Mouse (Mus musculus) forebrain, postnatal 0 days (tissue): ENCODE data around the gene Cyth3. TPM values are rescaled to one million over a fixed set of nuclear protein-coding genes. Genes with fewer than 3 reads are reported as not detected.

Source experiments
- ATAC-seq: fragments of 200-750 bp; cut with Nextera tagmentation; 2 replicates; pipeline ENCODE4 v1.8.0; 2017; ENCODE audit warnings: mild to moderate bottlenecking, moderate library complexity
- DNase-seq: peaks from one replicate; pipeline ENCODE4 v3.0.0-alpha.2; 2015
- H3K27ac ChIP-seq: fragments of 300-500 bp; sonication (generic); 2 replicates; pipeline ENCODE4 v1.5.1; 2014; ENCODE audit warnings: low read depth, mild to moderate bottlenecking, antibody characterized with exemption, low read length, moderate library complexity, mixed read lengths
- H3K27me3 ChIP-seq: fragments of 300-500 bp; sonication (generic); 2 replicates; pipeline ENCODE4 v1.6.1; 2014; ENCODE audit warnings: mild to moderate bottlenecking, low read length, mixed read lengths; ENCODE audit not compliant: insufficient read depth
- H3K36me3 ChIP-seq: fragments of 300-500 bp; sonication (generic); 2 replicates; pipeline ENCODE4 v1.6.1; 2014; ENCODE audit warnings: mild to moderate bottlenecking, moderate library complexity; ENCODE audit not compliant: insufficient read depth
- H3K4me1 ChIP-seq: fragments of 300-500 bp; sonication (generic); 2 replicates; pipeline ENCODE4 v1.6.1; 2014; ENCODE audit warnings: antibody characterized with exemption; ENCODE audit not compliant: insufficient read depth
- H3K4me2 ChIP-seq: fragments of 300-500 bp; sonication (generic); 2 replicates; pipeline ENCODE4 v1.6.1; 2014; ENCODE audit warnings: low read depth, mild to moderate bottlenecking, moderate library complexity
- H3K4me3 ChIP-seq: fragments of 300-500 bp; sonication (generic); 2 replicates; pipeline ENCODE4 v1.5.1; 2014; ENCODE audit warnings: low read depth, low read length, mixed read lengths
- H3K9ac ChIP-seq: fragments of 300-500 bp; sonication (generic); 2 replicates; pipeline ENCODE4 v1.6.1; 2014; ENCODE audit warnings: mild to moderate bottlenecking
- H3K9me3 ChIP-seq: fragments of 300-500 bp; sonication (generic); 2 replicates; pipeline ENCODE4 v1.6.1; 2016; ENCODE audit warnings: low read length
- CTCF ChIP-seq: sonication (generic); IDR thresholded peaks from 2 replicates; pipeline ENCODE4 v1.5.1; 2016; ENCODE audit warnings: antibody characterized with exemption, control low read depth, low read depth
- WGBS: fragments of 180-500 bp; shearing (Covaris S2); extraction: QIAGEN DNeasy Blood & Tissue Kit; methylation state at CpG from one replicate; pipeline ENCODE4 v1.1.7; 2014; 5-methylcytosine and 5-hydroxymethylcytosine counted together
- polyA plus RNA-seq: library from polyadenylated mRNA; unstranded; fragments of >200 nt; fragmentation: Nextera tagmentation; extraction: Ambion mirVana; gene quantifications from 2 replicates; pipeline ENCODE4 v1.2.1, GENCODE M21; 2015
- total RNA-seq: library from RNA; depleted of rRNA; stranded (reverse); fragments of >200 nt; gene quantifications from 2 replicates; pipeline ENCODE4 v1.2.3, GENCODE M21; 2014; rRNA removed

Cyth3 gene
- total RNA-seq (63.4 and 72.4 TPM in 2 replicates), polyA plus RNA-seq (42.5 and 44.3 TPM in 2 replicates)

DNA sequence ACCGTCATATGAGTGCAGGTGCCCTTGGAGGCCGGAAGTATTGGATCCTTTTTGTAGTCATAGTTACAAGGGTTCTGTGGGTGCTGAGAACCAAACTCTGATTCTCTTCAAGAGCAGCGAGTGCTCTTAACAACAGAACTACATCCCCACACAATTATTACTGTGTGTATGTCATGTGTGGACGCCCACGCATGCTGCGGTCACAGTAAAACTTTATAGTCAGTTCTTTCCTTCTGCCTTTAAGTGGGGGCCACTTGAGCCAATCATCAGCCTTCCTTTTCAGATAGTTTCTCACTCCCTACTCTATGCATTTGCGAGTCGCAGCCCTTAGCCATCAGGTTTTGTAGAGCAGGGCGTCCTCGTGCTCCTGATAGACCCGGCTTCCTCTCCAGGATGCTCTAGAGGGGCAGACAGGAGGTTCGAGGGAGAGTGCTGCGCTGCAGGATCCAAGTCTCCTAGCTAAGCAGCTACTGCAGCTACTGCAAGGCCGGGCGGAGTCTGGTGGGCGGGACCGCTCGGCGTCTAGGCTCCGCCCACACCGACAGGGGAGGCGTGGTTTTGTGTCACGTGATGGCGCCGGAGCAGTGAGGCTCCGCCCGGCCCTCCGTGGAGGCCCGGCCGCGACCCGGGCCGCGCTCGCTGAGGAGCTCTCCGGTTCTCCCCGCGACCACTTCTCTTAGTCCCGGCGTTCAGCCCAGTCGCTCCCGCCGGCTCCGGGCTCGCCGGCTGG lies at the start of gene Cyth3:
Cyth3 (plus strand) TSS at position 555 of the 730 bp plus-strand sequence.
- peak; percentile 96 for ATAC-seq

DNA sequence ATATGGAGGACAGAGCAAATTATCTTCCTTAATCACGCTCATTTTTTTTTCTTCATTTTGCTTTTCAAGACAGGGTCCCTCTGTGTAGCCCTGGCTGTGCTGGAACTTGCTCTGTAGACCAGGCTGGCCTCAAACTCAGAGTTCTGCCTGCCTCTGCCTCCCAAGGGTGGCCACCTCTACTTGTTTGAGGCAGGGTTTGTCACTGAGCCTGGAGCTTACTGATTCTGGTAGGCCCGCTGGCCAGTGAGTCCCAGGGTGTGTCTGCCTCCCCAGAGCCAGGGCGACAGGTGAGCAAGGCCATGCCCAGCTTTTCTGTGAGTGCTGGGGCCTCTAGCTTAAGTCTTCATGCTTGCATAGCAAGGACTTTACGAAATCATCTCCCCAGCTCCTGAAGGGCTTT lies 49.2 kb upstream of the Cyth3 start:
- H3K4me2 ChIP-seq, result no peak overlapping the region
- no peaks in the 10 kb centered on the region for H3K36me3 ChIP-seq
- H3K9ac ChIP-seq, result no peak overlapping the region
- H3K4me1 ChIP-seq, result no peaks in the 10 kb centered on the region
- H3K4me3 ChIP-seq, result no peak overlapping the region
- no peak for DNase-seq
- no peak for ATAC-seq
- no peaks in the 10 kb centered on the region for H3K9me3 ChIP-seq
- 88% methylated on average over 4 of the region's 4 CpGs for WGBS
- H3K27me3 ChIP-seq, result no peaks in the 10 kb centered on the region
- no peak overlapping the region for H3K27ac ChIP-seq
- TF ChIP-seq CTCF, result no peak

More for the DNA sequence above, at the start of gene Cyth3:
- Histone ChIP-seq H3K9ac (peak within 1 kb of the TSS; percentile 88), H3K36me3 (no peaks in the 10 kb centered on the region), H3K27me3 (no peaks in the 10 kb centered on the region), H3K4me1 (peaks cover 20% of the 10 kb centered on the region; the same call in 1 of the 2 replicates), H3K4me3 (peak within 1 kb of the TSS; percentile 88), H3K4me2 (peak within 1 kb of the TSS; percentile 72), H3K27ac (peak within 1 kb of the TSS; percentile 81), H3K9me3 (no peaks in the 10 kb centered on the region)
- no peak for TF ChIP-seq CTCF
- peak; percentile 95 for DNase-seq
- WGBS, result 9% methylated on average over 42 of the region's 46 CpGs

DNA sequence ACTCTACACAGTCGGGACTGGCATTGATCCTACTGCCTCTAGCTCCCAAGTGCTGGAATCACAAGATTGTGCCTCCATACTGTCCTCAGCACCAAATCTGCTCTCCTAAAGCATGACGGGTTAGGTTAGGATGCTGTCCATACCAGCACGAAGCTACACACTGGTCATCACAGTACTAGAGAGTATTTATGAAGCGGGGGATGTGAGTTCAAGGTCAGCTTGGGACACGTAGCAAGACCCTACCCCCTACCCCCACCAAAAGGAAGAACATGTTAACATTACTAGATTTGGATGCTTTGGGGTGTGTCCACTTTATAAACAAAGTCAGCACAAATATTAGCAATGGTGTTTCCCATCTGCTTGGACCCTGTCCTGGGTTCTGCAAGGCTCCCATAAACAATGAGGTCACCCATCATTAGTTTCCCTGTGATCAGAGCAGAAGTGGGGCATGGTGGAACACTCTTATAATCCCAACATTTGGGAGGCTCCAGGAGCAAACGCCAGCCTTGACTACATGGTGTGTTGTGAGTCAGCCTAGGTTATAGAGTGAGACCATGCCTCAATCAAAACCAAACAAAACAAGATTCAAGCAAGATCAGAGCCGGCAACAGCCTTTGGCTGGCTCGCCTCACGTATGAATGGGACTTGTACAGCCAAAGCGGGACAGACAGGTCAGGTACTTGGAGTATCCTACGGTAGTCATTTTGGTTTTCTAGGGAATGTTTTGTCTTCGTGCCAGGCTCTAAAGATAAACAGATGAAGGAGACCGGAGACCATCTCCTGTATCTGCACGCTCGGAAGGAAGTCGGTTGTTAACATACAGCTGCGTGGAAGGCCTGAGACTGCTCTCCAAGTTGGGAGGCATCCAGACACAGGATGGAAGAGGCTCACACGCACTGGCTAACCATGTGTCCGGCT lies 47.7 kb upstream of the Cyth3 start:
- 83% methylated on average over 19 of the region's 19 CpGs for WGBS
- H3K27me3 ChIP-seq, result no peaks in the 10 kb centered on the region
- TF ChIP-seq CTCF, result no peak

DNA sequence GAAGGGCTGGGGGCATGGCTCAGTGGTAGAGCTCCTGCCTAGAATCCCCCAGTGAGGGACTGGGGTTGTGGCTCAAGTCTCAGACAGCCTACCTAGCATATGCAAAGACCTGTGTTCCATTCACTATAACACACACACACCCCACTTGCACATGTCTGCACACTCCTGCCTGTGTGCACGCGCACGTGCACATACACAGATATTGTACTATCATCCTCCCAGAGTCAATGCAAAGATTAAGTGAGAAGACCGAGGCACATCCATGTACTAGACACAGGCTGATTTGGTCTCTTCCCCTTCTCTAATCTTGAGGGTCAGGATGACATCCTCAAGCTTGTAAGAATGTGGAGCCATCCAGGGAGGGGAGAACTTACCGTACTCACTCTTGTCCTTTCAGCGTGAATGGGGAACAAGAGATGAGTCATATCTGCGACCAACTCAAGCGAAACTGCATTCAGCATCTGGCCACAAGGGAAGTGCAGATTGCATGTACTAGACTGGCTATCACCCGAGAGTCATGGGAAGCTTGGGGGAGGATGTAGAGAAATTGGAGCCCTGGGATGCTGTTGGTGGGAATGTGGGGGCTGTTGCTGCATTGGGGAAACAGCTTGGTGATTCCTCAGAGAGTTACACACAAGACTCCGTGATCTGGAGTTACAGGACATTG lies 42.6 kb upstream of the Cyth3 start:
- Histone ChIP-seq H3K4me1 (no peaks in the 10 kb centered on the region), H3K9ac (no peak overlapping the region), H3K9me3 (no peaks in the 10 kb centered on the region), H3K4me3 (no peak overlapping the region), H3K27ac (no peak overlapping the region), H3K4me2 (no peak overlapping the region), H3K27me3 (no peaks in the 10 kb centered on the region), H3K36me3 (no peaks in the 10 kb centered on the region)
- WGBS, result 87% methylated on average over 10 of the region's 10 CpGs
- TF ChIP-seq CTCF, result no peak
- no peak for DNase-seq
- ATAC-seq, result no peak

More for the DNA sequence above, 47.7 kb upstream of the Cyth3 start:
- Histone ChIP-seq H3K9me3 (no peaks in the 10 kb centered on the region), H3K27ac (no peak overlapping the region), H3K36me3 (no peaks in the 10 kb centered on the region), H3K4me3 (no peak overlapping the region), H3K4me1 (no peaks in the 10 kb centered on the region), H3K9ac (no peak overlapping the region), H3K4me2 (no peak overlapping the region)
- DNase-seq, result no peak
- ATAC-seq, result no peak

DNA sequence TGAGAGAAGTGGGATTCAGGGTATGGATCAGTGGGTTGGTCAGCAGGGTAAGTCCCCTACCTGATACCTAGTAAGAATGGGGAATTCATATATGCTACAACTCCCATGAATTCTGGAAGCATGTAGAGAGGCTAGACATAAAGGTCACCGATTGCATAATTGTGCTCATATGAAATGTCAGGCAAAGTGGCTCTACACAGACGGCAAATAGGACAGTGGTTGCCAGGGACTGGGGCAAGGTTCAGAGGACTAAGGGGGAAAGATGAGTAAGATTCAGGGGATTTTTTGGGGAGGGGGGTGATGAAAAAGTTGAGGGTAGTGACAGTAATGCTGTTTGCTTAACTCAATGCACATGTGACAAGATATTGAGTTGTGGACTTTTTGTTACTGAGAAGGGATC lies 41.3 kb upstream of the Cyth3 start:
- no peak overlapping the region for H3K9ac ChIP-seq
- no peaks in the 10 kb centered on the region for H3K4me1 ChIP-seq
- H3K27ac ChIP-seq, result no peak overlapping the region
- no peak for TF ChIP-seq CTCF
- no peak overlapping the region for H3K4me3 ChIP-seq
- DNase-seq (no peak), ATAC-seq (no peak)
- WGBS, result 92% methylated on average over 2 of the region's 2 CpGs
- no peaks in the 10 kb centered on the region for H3K27me3 ChIP-seq
- H3K4me2 ChIP-seq, result no peak overlapping the region
- H3K9me3 ChIP-seq, result no peaks in the 10 kb centered on the region
- no peaks in the 10 kb centered on the region for H3K36me3 ChIP-seq

DNA sequence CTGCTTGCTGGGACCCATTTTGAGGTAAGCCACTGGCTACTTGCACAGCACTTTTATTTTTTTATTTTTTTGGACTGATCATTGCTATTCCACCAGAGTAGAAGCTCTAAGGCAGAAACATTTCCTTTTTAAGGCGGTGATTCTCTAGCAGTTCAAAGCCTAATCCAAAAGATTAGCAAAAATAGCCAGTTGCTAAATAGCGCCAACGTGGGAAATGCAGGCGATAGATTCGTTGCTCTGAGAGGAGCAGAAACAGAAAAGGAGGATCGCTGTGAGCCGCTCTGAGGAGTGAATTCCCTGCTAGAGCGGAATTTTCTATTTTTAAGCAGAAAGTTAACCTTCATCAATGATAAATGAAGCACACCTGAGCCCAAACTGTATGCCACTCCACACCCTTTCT lies 40.4 kb upstream of the Cyth3 start:
- DNase-seq (no peak), ATAC-seq (no peak)
- no peaks in the 10 kb centered on the region for H3K36me3 ChIP-seq
- WGBS, result 68% methylated on average over 8 of the region's 8 CpGs
- no peak for TF ChIP-seq CTCF
- H3K4me3 ChIP-seq, result no peak overlapping the region
- no peaks in the 10 kb centered on the region for H3K4me1 ChIP-seq
- H3K27me3 ChIP-seq, result no peaks in the 10 kb centered on the region
- H3K4me2 ChIP-seq, result no peak overlapping the region
- no peaks in the 10 kb centered on the region for H3K9me3 ChIP-seq
- no peak overlapping the region for H3K27ac ChIP-seq
- H3K9ac ChIP-seq, result no peak overlapping the region
